Mouse (Mus musculus): ENCODE measurements around the gene Rfwd3. TPM values are rescaled to one million over a fixed set of nuclear protein-coding genes. Genes with fewer than 3 reads are reported as not detected.

The Rfwd3 gene
- polyA plus RNA-seq, 1 experiment = 34.4 TPM

- H3K27ac ChIP-seq (ENCODE audit: control insufficient read depth, insufficient read depth, low read depth, low read length, poor library complexity) = no peak overlapping the region
- no peaks in the 10 kb centered on the region for H3K4me1 ChIP-seq (ENCODE audit: control insufficient read depth, insufficient read depth, low read length)
- TF ChIP-seq POLR2A (IDR thresholded peaks at IDR 0.05; ENCODE audit: borderline replicate concordance, control insufficient read depth, low read depth, low read length) (no peak), CTCF (IDR thresholded peaks at IDR 0.05; ENCODE audit: control insufficient read depth, insufficient read depth, low read length) (no peak)
- no peak overlapping the region for H3K4me3 ChIP-seq (replicated peaks; ENCODE audit: control insufficient read depth, low read depth, low read length)
- WGBS = 77% methylated on average over 2 of the region's 2 CpGs
These were observed 35.3 kb downstream of the Rfwd3 start for GRCm38 (mm10) chr8:111264693-111265220.

- no peak for TF ChIP-seq CTCF (IDR thresholded peaks at IDR 0.05; ENCODE audit: control insufficient read depth, insufficient read depth, low read length)
- TF ChIP-seq POLR2A (IDR thresholded peaks at IDR 0.05; ENCODE audit: borderline replicate concordance, control insufficient read depth, low read depth, low read length) = no peak
- Histone ChIP-seq H3K27ac (ENCODE audit: control insufficient read depth, insufficient read depth, low read depth, low read length, poor library complexity) (no peak overlapping the region), H3K4me3 (replicated peaks; ENCODE audit: control insufficient read depth, low read depth, low read length) (no peak overlapping the region), H3K4me1 (ENCODE audit: control insufficient read depth, insufficient read depth, low read length) (no peaks in the 10 kb centered on the region)
- 19% methylated on average over 4 of the region's 4 CpGs for WGBS
These were observed 38.0 kb downstream of the Rfwd3 start for GRCm38 (mm10) chr8:111261981-111262381.

GRCm38 (mm10) chr8:111260251-111260650 lies 39.8 kb downstream of the Rfwd3 start:
- no peaks in the 10 kb centered on the region for H3K4me1 ChIP-seq (ENCODE audit: control insufficient read depth, insufficient read depth, low read length)
- no peak overlapping the region for H3K4me3 ChIP-seq (replicated peaks; ENCODE audit: control insufficient read depth, low read depth, low read length)
- WGBS = 90% methylated on average over 5 of the region's 5 CpGs
- TF ChIP-seq CTCF (IDR thresholded peaks at IDR 0.05; ENCODE audit: control insufficient read depth, insufficient read depth, low read length) (no peak), POLR2A (IDR thresholded peaks at IDR 0.05; ENCODE audit: borderline replicate concordance, control insufficient read depth, low read depth, low read length) (no peak)
- H3K27ac ChIP-seq (ENCODE audit: control insufficient read depth, insufficient read depth, low read depth, low read length, poor library complexity) = no peak overlapping the region

GRCm38 (mm10) chr8:111259408-111259741 lies 40.6 kb downstream of the Rfwd3 start:
- Histone ChIP-seq H3K4me1 (ENCODE audit: control insufficient read depth, insufficient read depth, low read length) (no peaks in the 10 kb centered on the region), H3K4me3 (replicated peaks; ENCODE audit: control insufficient read depth, low read depth, low read length) (peak overlapping the region; percentile 99), H3K27ac (ENCODE audit: control insufficient read depth, insufficient read depth, low read depth, low read length, poor library complexity) (peak overlapping the region; percentile 99)
- TF ChIP-seq POLR2A (IDR thresholded peaks at IDR 0.05; ENCODE audit: borderline replicate concordance, control insufficient read depth, low read depth, low read length) (no peak), CTCF (IDR thresholded peaks at IDR 0.05; ENCODE audit: control insufficient read depth, insufficient read depth, low read length) (no peak)
- WGBS = 6% methylated on average over 13 of the region's 13 CpGs

- Histone ChIP-seq H3K4me3 (replicated peaks; ENCODE audit: control insufficient read depth, low read depth, low read length) (peak within 1 kb of the TSS; percentile 99), H3K4me1 (ENCODE audit: control insufficient read depth, insufficient read depth, low read length) (no peaks in the 10 kb centered on the region), H3K27ac (ENCODE audit: control insufficient read depth, insufficient read depth, low read depth, low read length, poor library complexity) (peak within 1 kb of the TSS; percentile 99)
- under 1% methylated on average over 76 of the region's 76 CpGs for WGBS
- TF ChIP-seq CTCF (IDR thresholded peaks at IDR 0.05; ENCODE audit: control insufficient read depth, insufficient read depth, low read length) (no peak), POLR2A (IDR thresholded peaks at IDR 0.05; ENCODE audit: borderline replicate concordance, control insufficient read depth, low read depth, low read length) (peak; percentile 96; the same call in 1 of the 2 replicates)
These were observed 41.2 kb downstream of the Rfwd3 start, which contains the start of gene Glg1 for GRCm38 (mm10) chr8:111258631-111259407. Gene Glg1 (minus strand): TSS chr8:111259216.

DNA sequence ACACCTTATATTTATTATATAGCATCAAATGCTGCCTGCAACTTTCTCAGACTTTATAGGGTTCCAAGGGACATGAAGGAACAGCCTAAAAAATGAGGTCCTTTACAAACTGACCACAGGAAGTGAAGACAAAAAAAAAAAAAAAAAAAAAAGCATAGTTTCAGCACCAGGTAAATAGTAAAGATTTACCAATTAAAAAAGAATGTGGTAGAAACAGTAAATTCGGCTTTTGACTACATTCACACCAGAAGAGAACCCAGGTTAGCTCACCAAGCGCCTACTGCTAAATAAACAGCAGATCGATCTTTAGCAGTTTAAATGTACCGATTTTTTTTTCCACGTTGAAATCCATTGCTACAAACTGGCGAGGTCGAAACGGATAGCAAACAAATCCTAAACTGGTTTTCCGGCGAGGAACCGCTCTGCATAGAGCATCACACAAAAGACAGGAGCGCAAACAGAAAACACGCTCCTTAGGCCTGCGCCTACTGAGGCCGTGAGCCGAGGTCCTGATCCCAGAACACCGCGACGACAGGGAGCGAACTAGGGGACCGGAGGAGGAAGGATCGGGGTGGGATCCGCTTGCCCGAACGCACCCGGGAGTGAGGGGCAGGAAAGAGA lies 41.9 kb downstream of the Rfwd3 start:
- H3K27ac ChIP-seq (ENCODE audit: control insufficient read depth, insufficient read depth, low read depth, low read length, poor library complexity) = peak overlapping the region; percentile 99
- H3K4me1 ChIP-seq (ENCODE audit: control insufficient read depth, insufficient read depth, low read length) = no peaks in the 10 kb centered on the region
- WGBS = 1% methylated on average over 26 of the region's 26 CpGs
- TF ChIP-seq CTCF (IDR thresholded peaks at IDR 0.05; ENCODE audit: control insufficient read depth, insufficient read depth, low read length) = no peak
- TF ChIP-seq POLR2A (IDR thresholded peaks at IDR 0.05; ENCODE audit: borderline replicate concordance, control insufficient read depth, low read depth, low read length) = no peak
- peak overlapping the region; percentile 99 for H3K4me3 ChIP-seq (replicated peaks; ENCODE audit: control insufficient read depth, low read depth, low read length)

DNA sequence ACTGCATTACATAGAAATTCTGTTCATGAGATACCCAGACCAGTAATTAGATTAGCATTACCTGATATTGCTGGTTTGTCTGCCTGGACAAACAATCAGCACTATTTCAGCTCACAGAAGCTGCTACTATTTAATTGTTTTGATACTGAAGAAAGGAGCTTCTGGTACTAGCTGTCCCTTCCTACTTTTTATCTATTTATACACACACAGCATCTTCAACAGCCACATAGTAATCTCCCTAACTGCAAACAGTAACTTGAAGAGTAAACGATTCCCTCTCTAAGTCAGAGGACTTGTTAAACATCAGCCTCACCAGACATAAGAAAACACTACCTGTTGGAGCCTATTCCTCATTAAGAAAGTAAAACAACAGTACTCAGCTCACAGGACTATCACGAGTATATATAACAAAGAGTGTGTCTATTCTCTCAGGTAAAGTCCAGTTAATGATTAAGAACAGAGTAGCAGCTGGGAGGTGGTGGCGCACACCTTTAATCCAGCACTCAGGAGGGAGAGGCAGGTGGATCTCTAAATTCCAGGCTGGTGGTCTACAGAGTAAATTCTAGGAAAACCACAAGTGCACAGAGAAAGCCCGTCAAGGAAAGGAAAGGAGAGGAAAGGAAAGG lies 47.4 kb downstream of the Rfwd3 start:
- TF ChIP-seq POLR2A (IDR thresholded peaks at IDR 0.05; ENCODE audit: borderline replicate concordance, control insufficient read depth, low read depth, low read length) (no peak), CTCF (IDR thresholded peaks at IDR 0.05; ENCODE audit: control insufficient read depth, insufficient read depth, low read length) (no peak)
- H3K27ac ChIP-seq (ENCODE audit: control insufficient read depth, insufficient read depth, low read depth, low read length, poor library complexity) = no peak overlapping the region
- H3K4me1 ChIP-seq (ENCODE audit: control insufficient read depth, insufficient read depth, low read length) = peaks cover 1% of the 10 kb centered on the region; the same call in 1 of the 2 replicates
- no peak overlapping the region for H3K4me3 ChIP-seq (replicated peaks; ENCODE audit: control insufficient read depth, low read depth, low read length)
- WGBS = 70% methylated on average over 4 of the region's 4 CpGs

GRCm38 (mm10) chr8:111250111-111250510 lies 49.9 kb downstream of the Rfwd3 start:
- no peak for TF ChIP-seq POLR2A (IDR thresholded peaks at IDR 0.05; ENCODE audit: borderline replicate concordance, control insufficient read depth, low read depth, low read length)
- no peak for TF ChIP-seq CTCF (IDR thresholded peaks at IDR 0.05; ENCODE audit: control insufficient read depth, insufficient read depth, low read length)
- no peak overlapping the region for H3K4me3 ChIP-seq (replicated peaks; ENCODE audit: control insufficient read depth, low read depth, low read length)
- 86% methylated on average over 2 of the region's 2 CpGs for WGBS
- no peak overlapping the region for H3K27ac ChIP-seq (ENCODE audit: control insufficient read depth, insufficient read depth, low read depth, low read length, poor library complexity)
- peaks cover 1% of the 10 kb centered on the region; the same call in 1 of the 2 replicates for H3K4me1 ChIP-seq (ENCODE audit: control insufficient read depth, insufficient read depth, low read length)

Measured in bone marrow, adult 2 months (tissue).